Mouse (Mus musculus): ENCODE data around the gene Slc44a3. TPM values are rescaled to one million over a fixed set of nuclear protein-coding genes. Genes with fewer than 3 reads are reported as not detected.

Gene Slc44a3
- total RNA-seq, 2 experiments from 2014 or later = 3.1 TPM; not detected in 1

- ATAC-seq (replicated peaks; ENCODE audit: low FRiP score, low TSS enrichment, poor library complexity, severe bottlenecking) = no peak
Observed at GRCm38 (mm10) chr3:121507678-121508077, 24.5 kb downstream of the Slc44a3 start.

GRCm38 (mm10) chr3:121506756-121507155 is 25.4 kb downstream of the Slc44a3 start:
- no peak for ATAC-seq (replicated peaks; ENCODE audit: low FRiP score, low TSS enrichment, poor library complexity, severe bottlenecking)

GRCm38 (mm10) chr3:121506175-121506574 is 26.0 kb downstream of the Slc44a3 start:
- ATAC-seq (replicated peaks; ENCODE audit: low FRiP score, low TSS enrichment, poor library complexity, severe bottlenecking) = no peak

GRCm38 (mm10) chr3:121504927-121505487 is 27.2 kb downstream of the Slc44a3 start:
- no peak for ATAC-seq (replicated peaks; ENCODE audit: low FRiP score, low TSS enrichment, poor library complexity, severe bottlenecking)

- ATAC-seq (replicated peaks; ENCODE audit: low FRiP score, low TSS enrichment, poor library complexity, severe bottlenecking) = no peak
Observed at GRCm38 (mm10) chr3:121500734-121501133, 31.5 kb downstream of the Slc44a3 start.

GRCm38 (mm10) chr3:121500225-121500624 is 32.0 kb downstream of the Slc44a3 start:
- ATAC-seq (replicated peaks; ENCODE audit: low FRiP score, low TSS enrichment, poor library complexity, severe bottlenecking) = peak; percentile 92

GRCm38 (mm10) chr3:121493997-121494421 is 38.2 kb downstream of the Slc44a3 start:
- ATAC-seq (replicated peaks; ENCODE audit: low FRiP score, low TSS enrichment, poor library complexity, severe bottlenecking) = no peak

GRCm38 (mm10) chr3:121492026-121492425 is 40.2 kb downstream of the Slc44a3 start:
- no peak for ATAC-seq (replicated peaks; ENCODE audit: low FRiP score, low TSS enrichment, poor library complexity, severe bottlenecking)

- no peak for ATAC-seq (replicated peaks; ENCODE audit: low FRiP score, low TSS enrichment, poor library complexity, severe bottlenecking)
Observed at GRCm38 (mm10) chr3:121490941-121491340, 41.3 kb downstream of the Slc44a3 start.

GRCm38 (mm10) chr3:121489462-121490118 is 42.6 kb downstream of the Slc44a3 start:
- ATAC-seq (replicated peaks; ENCODE audit: low FRiP score, low TSS enrichment, poor library complexity, severe bottlenecking) = no peak

- no peak for ATAC-seq (replicated peaks; ENCODE audit: low FRiP score, low TSS enrichment, poor library complexity, severe bottlenecking)
Observed at GRCm38 (mm10) chr3:121485201-121485600, 47.0 kb downstream of the Slc44a3 start.

- ATAC-seq (replicated peaks; ENCODE audit: low FRiP score, low TSS enrichment, poor library complexity, severe bottlenecking) = no peak
Observed at GRCm38 (mm10) chr3:121483266-121484161, 48.7 kb downstream of the Slc44a3 start.

GRCm38 (mm10) chr3:121481564-121481963 is 50.6 kb downstream of the Slc44a3 start:
- ATAC-seq (replicated peaks; ENCODE audit: low FRiP score, low TSS enrichment, poor library complexity, severe bottlenecking) = no peak

- ATAC-seq (replicated peaks; ENCODE audit: low FRiP score, low TSS enrichment, poor library complexity, severe bottlenecking) = no peak
Observed at GRCm38 (mm10) chr3:121480961-121481436, 51.2 kb downstream of the Slc44a3 start.

- peak; percentile 66 for ATAC-seq (replicated peaks; ENCODE audit: low FRiP score, low TSS enrichment, poor library complexity, severe bottlenecking)
Observed at GRCm38 (mm10) chr3:121480030-121480960, 51.9 kb downstream of the Slc44a3 start.

- peak; percentile 93 for ATAC-seq (replicated peaks; ENCODE audit: low FRiP score, low TSS enrichment, poor library complexity, severe bottlenecking)
Observed at GRCm38 (mm10) chr3:121474738-121475137, 57.5 kb downstream of the Slc44a3 start.

- no peak for ATAC-seq (replicated peaks; ENCODE audit: low FRiP score, low TSS enrichment, poor library complexity, severe bottlenecking)
Observed at GRCm38 (mm10) chr3:121471703-121472102, 60.5 kb downstream of the Slc44a3 start.

- ATAC-seq (replicated peaks; ENCODE audit: low FRiP score, low TSS enrichment, poor library complexity, severe bottlenecking) = peak; percentile 42
Observed at GRCm38 (mm10) chr3:121469185-121469975, 62.8 kb downstream of the Slc44a3 start.
